Comparison of ENCODE assay signal across 9 mouse cellular contexts in genomic region chr15:100766826-100767225, GRCm38 (mm10).
"Had no signal": no experiment of that assay in that cellular context is flagged by ENCODE, and none has a peak within 500 bp of the region (broad histone marks: within the 10 kb centered on the region; RNA-seq: fewer than 3 reads in every experiment).

No protein-coding gene starts in this region.

- DNase-seq: kidney, adult 18-20 months; kidney, postnatal 10 days; kidney, postnatal 4 days; liver; liver, embryonic 13.5 days; liver, postnatal 0 days; right cerebral cortex, adult 18-20 months; thymus, adult 2 months; thymus, postnatal 36 days had no signal
